Comparison of ENCODE assay signal across 35 mouse cellular contexts in genomic region chr1:137543828-137544227, GRCm38 (mm10).
"Had no signal": no experiment of that assay in that cellular context is flagged by ENCODE, and none has a peak within 500 bp of the region (broad histone marks: within the 10 kb centered on the region; RNA-seq: fewer than 3 reads in every experiment).

No protein-coding gene starts in this region.

- H3K9ac ChIP-seq: heart, embryonic 12.5 days; heart, embryonic 13.5 days; heart, embryonic 15.5 days; hindbrain, embryonic 12.5 days; hindbrain, embryonic 13.5 days; hindbrain, embryonic 15.5 days; intestine, embryonic 15.5 days; kidney, embryonic 15.5 days had no signal

- H3K4me3 ChIP-seq: heart, adult 2 months; heart, embryonic 10.5 days; heart, embryonic 12.5 days; heart, embryonic 13.5 days; heart, embryonic 15.5 days; hindbrain, embryonic 10.5 days; hindbrain, embryonic 12.5 days; hindbrain, embryonic 13.5 days; hindbrain, embryonic 15.5 days; intestine, embryonic 15.5 days; kidney, embryonic 15.5 days; layer of hippocampus, adult 2 months had no signal

- H3K9me3 ChIP-seq: heart, embryonic 10.5 days; heart, embryonic 12.5 days; heart, embryonic 13.5 days; heart, embryonic 15.5 days; hindbrain, embryonic 10.5 days; hindbrain, embryonic 12.5 days; hindbrain, embryonic 13.5 days; hindbrain, embryonic 15.5 days; intestine, embryonic 15.5 days; kidney, embryonic 15.5 days had no signal

- ATAC-seq: hindbrain, embryonic 16.5 days; hindbrain, postnatal 0 days; inflammation-experienced regulatory T-cells, adult 6 months; intestine, embryonic 15.5 days; intestine, embryonic 16.5 days; intestine, postnatal 0 days had no signal

- H3K27ac ChIP-seq: heart, adult 2 months; heart, embryonic 10.5 days; heart, embryonic 13.5 days; heart, embryonic 15.5 days; hindbrain, embryonic 10.5 days; hindbrain, embryonic 12.5 days; hindbrain, embryonic 13.5 days; hindbrain, embryonic 15.5 days; hindbrain, postnatal 0 days; intestine, embryonic 15.5 days; kidney, embryonic 15.5 days; kidney, postnatal 0 days; layer of hippocampus, adult 2 months had no signal

- DNase-seq: heart, adult 18-20 months; heart, adult 2 months; heart, postnatal 10 days; heart, postnatal 14 days; heart, postnatal 36 days; heart, postnatal 4 days; kidney, adult 11 months; kidney, adult 18-20 months; kidney, adult 2 months; kidney, adult 8-10 months; kidney, adult 9 months; kidney, postnatal 10 days; kidney, postnatal 14 days; kidney, postnatal 25 days; kidney, postnatal 36 days; kidney, postnatal 4 days; layer of hippocampus, adult 9-11 months had no signal

- H3K27me3 ChIP-seq: heart, embryonic 12.5 days; heart, embryonic 13.5 days; heart, embryonic 15.5 days; hindbrain, embryonic 12.5 days; hindbrain, embryonic 13.5 days; hindbrain, embryonic 15.5 days; intestine, embryonic 15.5 days; kidney, embryonic 15.5 days had no signal

- H3K4me2 ChIP-seq: heart, embryonic 11.5 days; heart, embryonic 12.5 days; heart, embryonic 13.5 days; heart, embryonic 15.5 days; hindbrain, embryonic 12.5 days; hindbrain, embryonic 13.5 days; hindbrain, embryonic 15.5 days; intestine, embryonic 15.5 days; kidney, embryonic 15.5 days had no signal

- H3K36me3 ChIP-seq: heart, embryonic 10.5 days; heart, embryonic 12.5 days; heart, embryonic 13.5 days; heart, embryonic 15.5 days; hindbrain, embryonic 10.5 days; hindbrain, embryonic 12.5 days; hindbrain, embryonic 13.5 days; hindbrain, embryonic 15.5 days; intestine, embryonic 15.5 days; kidney, embryonic 15.5 days had no signal

- H3K4me1 ChIP-seq: heart, embryonic 10.5 days; heart, embryonic 12.5 days; heart, embryonic 15.5 days; hindbrain, embryonic 12.5 days; hindbrain, embryonic 13.5 days; hindbrain, embryonic 15.5 days; intestine, embryonic 15.5 days; kidney, embryonic 15.5 days had no signal
